Mouse (Mus musculus) brain, embryonic 14.5 days (tissue): ENCODE results near the gene Dok1.

Source experiments
- CTCF ChIP-seq: fragments of 200-500 bp; IDR thresholded peaks from 2 replicates; pipeline ENCODE4 v1.5.1; 2012; ENCODE audit warnings: inconsistent platforms, mild to moderate bottlenecking, moderate library complexity, borderline replicate concordance; ENCODE audit not compliant: insufficient read depth, insufficient read length; ENCODE audit errors: extremely low read depth
- POLR2A ChIP-seq: fragments of 200-500 bp; IDR thresholded peaks from 2 replicates; pipeline ENCODE4 v1.6.1; 2012; ENCODE audit warnings: mild to moderate bottlenecking, inconsistent platforms, borderline replicate concordance; ENCODE audit not compliant: poor library complexity, insufficient read depth, insufficient read length, severe bottlenecking; ENCODE audit errors: extremely low read depth

- no peak for TF ChIP-seq CTCF
- no peak for TF ChIP-seq POLR2A
Observed at GRCm38 (mm10) chr6:83049367-83049766, 16.1 kb upstream of the Dok1 start.
